Mouse (Mus musculus): ENCODE results near the gene Bbs4. TPM values are rescaled to one million over a fixed set of nuclear protein-coding genes. Genes with fewer than 3 reads are reported as not detected.

Gene Bbs4
- polyA plus RNA-seq, 1 experiment from 2014 or later = 33.9 TPM

- H3K9me3 ChIP-seq = no peaks in the 10 kb centered on the region
- peaks cover 17% of the 10 kb centered on the region for H3K4me1 ChIP-seq (replicated peaks)
- no peak overlapping the region for H3K4me2 ChIP-seq
- H3K27ac ChIP-seq (replicated peaks) = no peak overlapping the region
- no peak overlapping the region for H3K4me3 ChIP-seq
- no peak overlapping the region for H3K9ac ChIP-seq
- H3K36me3 ChIP-seq = no peaks in the 10 kb centered on the region
- H3K27me3 ChIP-seq = no peaks in the 10 kb centered on the region
- no peak for ATAC-seq (ENCODE audit: low read depth)
Observed at GRCm38 (mm10) chr9:59273199-59273598, 80.1 kb downstream of the Bbs4 start.

Other genes with a start within 250 kb of the Bbs4 start
- 27.3 and 28.1 TPM in 2 replicates for gene Adpgk, start 62.0 kb downstream of the Bbs4 start, polyA plus RNA-seq (2015; fragmentation: Nextera tagmentation; extraction: Ambion mirVana)
- 17.1 and 20.0 TPM in 2 replicates for gene Arih1, start 133.1 kb upstream of the Bbs4 start, polyA plus RNA-seq (2015; fragmentation: Nextera tagmentation; extraction: Ambion mirVana)
- 58.6 and 63.7 TPM in 2 replicates for gene Hexa, start 186.0 kb upstream of the Bbs4 start, polyA plus RNA-seq (2015; fragmentation: Nextera tagmentation; extraction: Ambion mirVana)
- gene Tmem202, start 186.3 kb upstream of the Bbs4 start, polyA plus RNA-seq (2015; fragmentation: Nextera tagmentation; extraction: Ambion mirVana) = 0.24 TPM in 1 of 2 replicates, not detected in the other
- 21.7 and 24.8 TPM in 2 replicates for gene Celf6, start 224.4 kb upstream of the Bbs4 start, polyA plus RNA-seq (2015; fragmentation: Nextera tagmentation; extraction: Ambion mirVana)

Data from neural tube, embryonic 13.5 days (tissue).